Mouse (Mus musculus) neutrophil, adult 65 days (primary cell): ENCODE data around the gene Gm20671. TPM values are rescaled to one million over a fixed set of nuclear protein-coding genes. Genes with fewer than 3 reads are reported as not detected.

Experiments
- total RNA-seq: library from RNA; stranded (reverse); gene quantifications from 2 replicates; pipeline ENCODE4 v1.2.4, GENCODE M21; 2023

Gene Gm20671
- not detected in 2 replicates for total RNA-seq

GRCm38 (mm10) chr5:32827009-32827408 is at the start of gene Gm20671:
Gene Gm20671 (minus strand): TSS chr5:32827109.

GRCm38 (mm10) chr5:32863253-32864228 is 36.6 kb upstream of the Gm20671 start, which contains the start of gene Depdc5:
Gene Depdc5 (plus strand): TSS chr5:32863701.

GRCm38 (mm10) chr5:32853731-32854507 is 27.0 kb upstream of the Gm20671 start, which contains the start of gene Prr14l:
Gene Prr14l (minus strand): TSS chr5:32854256.

GRCm38 (mm10) chr5:32785313-32785915 is 41.5 kb downstream of the Gm20671 start, which contains the start of gene Pisd:
Gene Pisd (minus strand): TSS chr5:32785646.

Other genes with a start within 250 kb of the Gm20671 start
- gene Yes1, start 215.9 kb downstream of the Gm20671 start, total RNA-seq = 2.1 and 3.5 TPM in 2 replicates
- 60.4 and 64.5 TPM in 2 replicates for gene Pisd, start 41.5 kb downstream of the Gm20671 start, total RNA-seq
- gene Prr14l, start 27.1 kb upstream of the Gm20671 start, total RNA-seq = 31.2 and 38.3 TPM in 2 replicates
- 22.2 and 35.9 TPM in 2 replicates for gene Depdc5, start 36.6 kb upstream of the Gm20671 start, total RNA-seq
- 108 and 124 TPM in 2 replicates for gene Ywhah, start 191.7 kb upstream of the Gm20671 start, total RNA-seq